ENCODE assay signal across 8 mouse cellular contexts in genomic region chr14:32085486-32086201, GRCm38 (mm10). TPM values are rescaled to one million over a fixed set of nuclear protein-coding genes. Genes with fewer than 3 reads are reported as not detected.
DNase-seq lines count a peak whose midpoint lies in the region; ATAC-seq and TF ChIP-seq lines count a peak whose summit lies in the region.

Gene Dph3, minus strand, starts transcription at chr14:32085729.

- peaks cover 44% of the 10 kb centered on the region for H3K36me3 ChIP-seq in megakaryocyte, embryonic 14.5 days (replicated peaks; ENCODE audit: low read length)

- H3K9me3 ChIP-seq in megakaryocyte, embryonic 14.5 days = no peaks in the 10 kb centered on the region

- peak; percentile 82 for ATAC-seq in activated CD4-positive, CD25-positive, alpha-beta regulatory T cell, adult 4 months

- no peaks in the 10 kb centered on the region for H3K27me3 ChIP-seq in megakaryocyte, embryonic 14.5 days (replicated peaks)

- peak within 1 kb of the TSS; percentile 48 for H3K4me3 ChIP-seq in cortical plate, adult 2 months (ENCODE audit: insufficient read depth, low read length)
- H3K4me3 ChIP-seq in megakaryocyte, embryonic 14.5 days (replicated peaks) = peak within 1 kb of the TSS; percentile 96

- no peak; the same call in 1 of the 2 replicates for TF ChIP-seq CTCF in cortical plate, adult 2 months (IDR thresholded peaks at IDR 0.05; ENCODE audit: extremely low read depth, insufficient read depth, low read length)

- peaks cover 3% of the 10 kb centered on the region; the same call in 1 of the 2 replicates for H3K4me1 ChIP-seq in cortical plate, adult 2 months (ENCODE audit: control insufficient read depth, insufficient read depth, low read length)
- H3K4me1 ChIP-seq in megakaryocyte, embryonic 14.5 days = peaks cover 46% of the 10 kb centered on the region

- TF ChIP-seq POLR2A in cortical plate, adult 2 months (IDR thresholded peaks at IDR 0.05; ENCODE audit: extremely low read depth, insufficient read depth, low read length) = peak; percentile 61

- H3K27ac ChIP-seq in cortical plate, adult 2 months (ENCODE audit: insufficient read depth, low read length) = peak within 1 kb of the TSS; percentile 53

- DNase-seq in gastrocnemius, adult 8-10 months (ENCODE audit: low spot score in 2 of 2) = peak; percentile 96 to 98
- peak; percentile 93 for DNase-seq in hindlimb bud, embryonic 11.5 days (ENCODE audit: extremely low spot score, low read depth, low spot score)
- DNase-seq in left cerebral cortex, adult 8-10 months (ENCODE audit: low spot score in 2 of 2) = peak; percentile 98 to 99
- peak; percentile 99 for DNase-seq in right cerebral cortex, postnatal 10 days (ENCODE audit: low spot score in 2 of 2)
- DNase-seq in urinary bladder, postnatal 25 days (ENCODE audit: low spot score) = peak; percentile 99

RNA-seq across cellular contexts. Expression of gene Dph3, which starts in this region (rescaled TPM):
- polyA plus RNA-seq in activated CD4-positive, CD25-positive, alpha-beta regulatory T cell, adult 4 months (2017; shearing (Covaris generic)) = 10 to 100 TPM; 72.4 to 81.8 TPM
- 41.9 and 46.3 TPM in 2 replicates for polyA plus RNA-seq in cortical plate, adult 2 months (2012; rRNA removed)
- total RNA-seq in gastrocnemius, adult 8-10 months (2022) = 100 to 1,000 TPM; 122 to 147 (median 130) TPM
- 10 to 100 TPM; 41.0 to 45.8 (median 45.1) TPM for total RNA-seq in left cerebral cortex, adult 8-10 months (2022)
- polyA plus RNA-seq in megakaryocyte, embryonic 14.5 days (2012; ENCODE audit: insufficient read depth, low replicate concordance) = 27.8 TPM in 1 of 2 replicates, not detected in the other

Comparison
In these comparisons a context has a peak if more than half of its experiments do, and no peak if none do; other contexts are left out.
1. Peak in every context shown above with its lines: DNase-seq, ATAC-seq, H3K4me3 ChIP-seq and H3K27ac ChIP-seq.